Mouse (Mus musculus): ENCODE data around the gene Nbl1. TPM values are rescaled to one million over a fixed set of nuclear protein-coding genes. Genes with fewer than 3 reads are reported as not detected.

Nbl1 gene
- polyA plus RNA-seq, 1 experiment from 2014 or later = 21.4 TPM

DNA sequence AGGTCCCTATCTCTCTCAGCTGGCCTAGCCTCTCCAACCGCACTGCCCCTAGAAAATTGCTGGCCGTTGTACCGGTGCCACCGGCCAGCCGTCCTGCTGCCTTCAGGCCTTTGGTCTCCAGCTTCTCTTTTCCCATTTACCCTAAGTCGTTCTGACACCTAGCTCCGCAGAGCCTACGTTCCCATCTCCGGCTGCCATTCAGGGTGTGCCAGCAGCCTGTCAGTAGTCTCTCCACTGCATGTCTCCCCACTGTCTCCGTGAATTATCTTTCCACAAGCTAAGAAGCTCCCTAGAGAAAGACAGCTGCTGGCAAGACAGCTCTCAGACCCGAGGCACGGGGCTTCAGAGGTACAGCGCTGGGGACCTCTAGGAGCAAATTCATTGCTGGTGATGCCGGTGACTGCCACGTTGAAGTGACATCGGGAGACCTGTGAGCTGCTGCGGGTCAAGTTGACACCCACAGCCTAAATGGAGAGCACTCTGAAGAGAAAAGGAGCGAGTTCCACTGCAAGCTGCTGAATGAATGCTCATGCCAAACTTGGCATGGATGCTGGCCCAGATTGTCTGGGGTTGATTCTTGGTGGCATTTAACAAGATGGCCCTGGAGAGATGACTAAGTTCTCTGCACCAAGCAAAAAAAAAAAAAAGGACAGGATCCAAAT, 11.4 kb downstream of the Nbl1 start:
- H3K27me3 ChIP-seq = peaks cover 31% of the 10 kb centered on the region
- no peaks in the 10 kb centered on the region for H3K36me3 ChIP-seq
- 65% methylated on average over 18 of the region's 18 CpGs for WGBS
- H3K9me3 ChIP-seq (replicated peaks) = no peaks in the 10 kb centered on the region
- no peak overlapping the region for H3K4me3 ChIP-seq
- H3K4me1 ChIP-seq (replicated peaks) = peaks cover 11% of the 10 kb centered on the region
- no peak overlapping the region for H3K9ac ChIP-seq
- H3K27ac ChIP-seq = no peak overlapping the region
- no peak for ATAC-seq (replicated peaks; ENCODE audit: insufficient number of reproducible peaks, insufficient read depth, low FRiP score, low read depth)
- no peak overlapping the region for H3K4me2 ChIP-seq

DNA sequence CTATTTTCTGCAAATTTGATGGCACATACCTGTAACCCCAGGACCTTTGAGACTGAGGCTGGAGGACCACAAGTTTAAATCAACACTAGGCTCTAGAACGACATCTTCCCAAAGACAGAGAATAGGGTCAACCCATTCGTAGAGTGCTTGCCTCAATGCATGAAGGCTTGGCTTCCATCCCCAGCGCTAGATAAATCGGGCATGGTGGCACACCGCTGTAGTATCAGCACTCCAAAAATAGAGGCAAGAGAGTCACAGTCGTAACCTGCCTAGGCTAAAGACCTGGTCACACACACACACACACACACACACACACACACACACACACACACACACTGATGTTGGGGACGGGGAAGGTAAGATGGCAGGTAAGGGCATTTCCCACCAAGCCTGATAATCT, 12.5 kb downstream of the Nbl1 start:
- 61% methylated on average over 7 of the region's 7 CpGs for WGBS
- no peak for ATAC-seq (replicated peaks; ENCODE audit: insufficient number of reproducible peaks, insufficient read depth, low FRiP score, low read depth)
- Histone ChIP-seq H3K4me2 (no peak overlapping the region), H3K4me1 (replicated peaks) (peaks cover 17% of the 10 kb centered on the region), H3K4me3 (no peak overlapping the region), H3K27me3 (peaks cover 43% of the 10 kb centered on the region), H3K27ac (no peak overlapping the region), H3K9ac (no peak overlapping the region), H3K36me3 (no peaks in the 10 kb centered on the region), H3K9me3 (replicated peaks) (no peaks in the 10 kb centered on the region)

DNA sequence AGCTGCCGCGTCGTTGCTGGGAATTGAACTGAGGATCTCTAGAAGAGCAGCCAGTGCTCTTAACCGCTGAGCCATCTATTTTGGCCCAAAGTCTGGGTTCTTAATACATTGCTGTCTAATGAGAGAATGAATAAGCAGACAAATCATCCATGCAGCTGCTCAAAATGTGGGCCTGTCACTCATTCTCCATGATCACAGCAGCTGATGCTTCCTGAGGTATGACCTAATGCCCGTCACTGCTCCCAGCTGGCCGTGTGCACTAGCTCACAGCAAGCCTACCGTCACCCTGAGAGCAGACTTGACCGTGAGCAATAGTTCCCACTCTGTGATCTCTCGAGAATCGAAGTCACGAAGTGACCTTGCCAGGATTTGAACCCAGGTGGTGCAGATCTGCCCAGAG, 13.4 kb downstream of the Nbl1 start:
- H3K27me3 ChIP-seq = peaks cover 51% of the 10 kb centered on the region
- 77% methylated on average over 11 of the region's 11 CpGs for WGBS

DNA sequence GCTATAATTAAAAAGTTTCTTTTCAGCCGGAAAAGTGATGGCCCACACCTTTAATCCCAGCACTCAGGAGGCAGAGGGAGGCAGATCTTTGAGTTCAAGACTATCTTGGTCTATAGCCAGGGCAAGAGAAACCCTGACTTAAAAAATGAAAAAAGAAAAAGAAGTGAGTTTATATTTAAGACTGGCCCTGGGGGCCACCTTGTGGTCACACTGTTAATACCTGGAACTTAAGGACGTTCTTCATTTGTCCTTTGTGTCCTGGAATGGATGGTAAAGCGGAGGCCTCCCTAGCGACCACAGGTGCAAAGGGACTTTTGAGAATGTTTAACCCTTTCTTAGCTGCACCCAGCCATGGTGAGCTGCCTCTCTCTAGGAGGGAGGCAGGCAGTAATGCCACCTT, 14.1 kb downstream of the Nbl1 start:
- 18% methylated on average over 4 of the region's 4 CpGs for WGBS
- ATAC-seq (replicated peaks; ENCODE audit: insufficient number of reproducible peaks, insufficient read depth, low FRiP score, low read depth) = no peak

More for the DNA sequence above, 13.4 kb downstream of the Nbl1 start:
- no peak overlapping the region for H3K9ac ChIP-seq
- H3K4me2 ChIP-seq = no peak overlapping the region
- ATAC-seq (replicated peaks; ENCODE audit: insufficient number of reproducible peaks, insufficient read depth, low FRiP score, low read depth) = no peak
- H3K9me3 ChIP-seq (replicated peaks) = no peaks in the 10 kb centered on the region
- H3K27ac ChIP-seq = no peak overlapping the region
- no peaks in the 10 kb centered on the region for H3K36me3 ChIP-seq
- peaks cover 25% of the 10 kb centered on the region for H3K4me1 ChIP-seq (replicated peaks)
- H3K4me3 ChIP-seq = no peak overlapping the region

DNA sequence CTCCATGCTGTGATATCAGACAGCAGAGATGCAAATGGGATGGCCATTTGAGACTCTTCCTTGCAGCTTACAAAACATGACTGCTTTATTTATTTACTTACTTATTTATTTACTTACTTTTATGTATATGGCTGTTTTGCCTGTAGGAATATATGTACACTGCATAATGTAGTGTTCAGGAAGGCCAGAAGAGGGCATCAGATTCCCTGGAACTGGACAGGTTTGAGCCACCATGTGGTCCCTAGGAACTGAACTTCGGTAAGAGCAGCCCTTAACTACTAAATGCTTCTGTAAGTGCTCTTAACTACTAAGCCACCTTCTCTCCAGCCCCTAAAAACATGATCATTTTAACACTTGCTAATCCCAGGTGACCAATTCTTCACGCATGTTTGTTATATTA, 14.5 kb downstream of the Nbl1 start:
- Histone ChIP-seq H3K4me2 (no peak overlapping the region), H3K27me3 (peaks cover 62% of the 10 kb centered on the region), H3K4me1 (replicated peaks) (peaks cover 25% of the 10 kb centered on the region), H3K9ac (no peak overlapping the region), H3K27ac (no peak overlapping the region), H3K36me3 (no peaks in the 10 kb centered on the region), H3K9me3 (replicated peaks) (no peaks in the 10 kb centered on the region), H3K4me3 (no peak overlapping the region)
- ATAC-seq (replicated peaks; ENCODE audit: insufficient number of reproducible peaks, insufficient read depth, low FRiP score, low read depth) = no peak
- 30% methylated on average over 2 of the region's 2 CpGs for WGBS

More for the DNA sequence above, 14.1 kb downstream of the Nbl1 start:
- Histone ChIP-seq H3K4me1 (replicated peaks) (peaks cover 28% of the 10 kb centered on the region), H3K27me3 (peaks cover 58% of the 10 kb centered on the region), H3K9ac (no peak overlapping the region), H3K4me3 (no peak overlapping the region), H3K9me3 (replicated peaks) (no peaks in the 10 kb centered on the region), H3K4me2 (no peak overlapping the region), H3K27ac (no peak overlapping the region), H3K36me3 (no peaks in the 10 kb centered on the region)

DNA sequence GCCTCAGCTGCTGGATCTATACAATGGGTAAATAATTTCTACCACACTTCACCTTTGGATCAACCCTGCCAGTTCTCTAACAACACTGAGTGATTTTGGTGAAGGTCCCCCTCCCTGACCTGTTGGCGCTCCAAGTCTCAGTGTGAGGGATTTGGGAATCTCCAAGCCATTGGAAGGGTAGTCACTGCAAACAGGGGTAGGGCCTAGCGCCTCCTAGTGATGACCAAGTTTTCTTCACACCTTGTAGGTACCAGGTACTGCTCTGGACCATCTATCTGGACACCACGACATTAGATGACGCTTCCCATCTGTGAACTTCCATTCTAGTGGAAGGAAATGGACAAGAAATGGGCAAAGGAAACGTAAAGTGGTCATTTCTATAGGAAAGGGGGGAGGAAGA, 16.9 kb downstream of the Nbl1 start:
- Histone ChIP-seq H3K4me2 (peak overlapping the region; percentile 95), H3K27me3 (peaks cover 67% of the 10 kb centered on the region)
- 14% methylated on average over 5 of the region's 5 CpGs for WGBS

DNA sequence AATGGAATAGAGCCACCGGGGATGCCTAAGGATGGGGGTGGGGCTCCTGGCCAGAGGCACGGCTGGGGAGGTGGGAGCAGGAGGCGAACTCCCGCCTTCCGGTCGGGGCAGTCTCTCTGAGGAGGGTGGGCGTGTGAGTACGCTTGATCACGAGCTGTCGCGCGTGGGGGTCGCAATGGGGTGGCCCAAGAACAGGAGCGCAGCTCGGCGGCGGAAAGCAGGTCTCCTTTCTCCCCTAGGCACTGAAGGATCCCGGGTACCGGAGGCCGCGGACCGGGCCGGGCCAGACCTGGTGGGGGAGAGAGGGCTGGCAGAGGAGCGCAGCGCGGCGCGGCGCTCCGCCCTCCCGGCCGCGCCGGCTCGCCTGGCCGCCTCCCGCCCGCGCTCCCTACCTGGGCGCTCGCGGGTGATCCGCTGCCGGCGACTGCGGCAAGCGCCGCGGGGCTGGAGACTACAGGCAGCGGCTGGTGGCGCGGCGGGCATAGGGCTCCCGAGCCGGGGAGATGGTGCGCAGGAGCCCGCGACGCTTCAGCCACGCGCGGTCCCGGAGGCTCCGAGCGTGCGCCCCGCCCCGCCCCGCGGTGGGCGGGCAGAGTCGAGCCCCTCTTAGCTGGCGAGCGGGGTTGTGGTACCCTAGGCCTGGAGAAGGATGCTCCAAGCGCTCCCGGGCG, 17.6 kb downstream of the Nbl1 start, which contains the start of gene Htr6:
TSS of gene Htr6 (minus strand) at position 530 of the 671 bp plus-strand sequence.
- H3K27ac ChIP-seq = no peak within 1 kb of the TSS
- peaks cover 72% of the 10 kb centered on the region for H3K27me3 ChIP-seq
- H3K4me2 ChIP-seq = peak within 1 kb of the TSS; percentile 95
- H3K4me1 ChIP-seq (replicated peaks) = peaks cover 17% of the 10 kb centered on the region
- H3K9me3 ChIP-seq (replicated peaks) = no peaks in the 10 kb centered on the region
- no peak for ATAC-seq (replicated peaks; ENCODE audit: insufficient number of reproducible peaks, insufficient read depth, low FRiP score, low read depth)
- under 1% methylated on average over 57 of the region's 77 CpGs for WGBS
- peak within 1 kb of the TSS; percentile 53 for H3K4me3 ChIP-seq
- H3K36me3 ChIP-seq = no peaks in the 10 kb centered on the region
- peak within 1 kb of the TSS; percentile 29 for H3K9ac ChIP-seq

More for the DNA sequence above, 16.9 kb downstream of the Nbl1 start:
- Histone ChIP-seq H3K36me3 (no peaks in the 10 kb centered on the region), H3K4me3 (peak overlapping the region; percentile 53), H3K27ac (no peak overlapping the region), H3K9ac (no peak overlapping the region), H3K9me3 (replicated peaks) (no peaks in the 10 kb centered on the region), H3K4me1 (replicated peaks) (peaks cover 17% of the 10 kb centered on the region)
- no peak for ATAC-seq (replicated peaks; ENCODE audit: insufficient number of reproducible peaks, insufficient read depth, low FRiP score, low read depth)

DNA sequence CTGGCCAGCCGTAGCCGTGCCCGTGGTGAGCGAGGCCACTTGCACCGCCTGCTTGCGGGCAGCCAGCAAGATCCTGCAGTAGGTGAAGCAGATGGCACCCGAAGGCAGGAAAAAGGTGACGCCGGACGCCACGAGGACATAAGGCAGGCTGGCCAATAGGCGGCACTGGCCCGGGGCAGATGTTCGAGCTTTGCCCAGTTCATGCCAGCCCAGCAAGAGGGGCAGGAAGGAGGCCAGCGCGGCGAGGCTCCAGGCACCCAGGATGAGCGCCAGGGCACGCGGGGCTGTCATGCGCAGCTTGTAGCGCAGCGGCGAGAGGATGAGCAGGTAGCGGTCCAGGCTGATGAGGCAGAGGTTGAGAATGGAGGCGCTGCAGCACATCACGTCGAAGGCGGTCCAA, 18.7 kb downstream of the Nbl1 start:
- Histone ChIP-seq H3K36me3 (no peaks in the 10 kb centered on the region), H3K27ac (no peak overlapping the region), H3K4me1 (replicated peaks) (peaks cover 17% of the 10 kb centered on the region), H3K9ac (no peak overlapping the region), H3K27me3 (peaks cover 78% of the 10 kb centered on the region), H3K9me3 (replicated peaks) (no peaks in the 10 kb centered on the region), H3K4me2 (peak overlapping the region; percentile 95), H3K4me3 (peak overlapping the region; percentile 53)
- 17% methylated on average over 29 of the region's 29 CpGs for WGBS
- no peak for ATAC-seq (replicated peaks; ENCODE audit: insufficient number of reproducible peaks, insufficient read depth, low FRiP score, low read depth)

DNA sequence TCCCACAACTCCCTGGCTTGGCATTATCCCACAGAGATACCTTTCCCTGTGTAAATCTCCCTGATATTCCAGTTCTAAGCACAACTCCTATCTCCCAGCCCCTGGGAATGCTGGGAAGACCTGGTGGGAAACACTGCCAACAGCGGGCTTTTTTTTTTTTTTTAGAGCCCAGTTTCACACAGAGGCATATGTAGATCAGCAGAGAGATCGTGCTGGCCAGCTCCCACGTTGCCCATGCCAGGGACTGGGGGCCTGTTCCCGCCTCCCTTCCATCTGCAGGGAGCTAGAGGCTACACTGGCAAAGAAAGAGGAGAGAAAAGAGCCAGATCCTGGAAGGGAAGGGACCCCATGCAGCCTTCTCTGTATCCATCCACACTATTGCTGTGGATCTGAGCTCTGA, 24.5 kb downstream of the Nbl1 start:
- no peak overlapping the region for H3K9ac ChIP-seq
- ATAC-seq (replicated peaks; ENCODE audit: insufficient number of reproducible peaks, insufficient read depth, low FRiP score, low read depth) = no peak
- H3K27me3 ChIP-seq = peaks cover 47% of the 10 kb centered on the region
- no peak overlapping the region for H3K4me2 ChIP-seq
- H3K4me3 ChIP-seq = no peak overlapping the region
- H3K27ac ChIP-seq = no peak overlapping the region
- H3K4me1 ChIP-seq (replicated peaks) = no peaks in the 10 kb centered on the region
- no peaks in the 10 kb centered on the region for H3K9me3 ChIP-seq (replicated peaks)
- 33% methylated on average over 4 of the region's 4 CpGs for WGBS
- H3K36me3 ChIP-seq = no peaks in the 10 kb centered on the region

DNA sequence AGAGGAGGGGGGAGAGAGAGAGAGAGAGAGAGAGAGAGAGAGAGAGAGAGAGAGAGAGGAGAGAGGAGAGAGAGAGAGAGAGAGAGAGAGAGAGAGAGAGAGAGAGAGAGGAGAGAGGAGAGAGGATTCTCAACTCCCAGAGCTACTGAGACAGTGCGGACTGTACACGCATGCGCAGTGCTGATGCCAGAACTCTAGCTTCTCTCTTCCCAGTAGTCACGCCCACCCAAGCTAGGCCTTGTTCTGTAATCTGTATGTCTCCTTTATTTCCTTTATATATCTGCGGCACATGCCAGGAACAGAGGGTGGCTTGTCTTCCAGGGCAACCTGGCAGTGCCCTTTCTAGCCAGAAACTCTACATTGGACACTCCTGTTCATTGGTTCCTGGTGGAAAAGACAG, 28.0 kb downstream of the Nbl1 start:
- no peak overlapping the region for H3K4me3 ChIP-seq
- H3K27me3 ChIP-seq = peaks cover 26% of the 10 kb centered on the region
- H3K9me3 ChIP-seq (replicated peaks) = no peaks in the 10 kb centered on the region
- 85% methylated on average over 5 of the region's 5 CpGs for WGBS
- no peak overlapping the region for H3K9ac ChIP-seq
- H3K27ac ChIP-seq = no peak overlapping the region
- no peaks in the 10 kb centered on the region for H3K4me1 ChIP-seq (replicated peaks)
- no peak overlapping the region for H3K4me2 ChIP-seq
- ATAC-seq (replicated peaks; ENCODE audit: insufficient number of reproducible peaks, insufficient read depth, low FRiP score, low read depth) = no peak
- no peaks in the 10 kb centered on the region for H3K36me3 ChIP-seq

DNA sequence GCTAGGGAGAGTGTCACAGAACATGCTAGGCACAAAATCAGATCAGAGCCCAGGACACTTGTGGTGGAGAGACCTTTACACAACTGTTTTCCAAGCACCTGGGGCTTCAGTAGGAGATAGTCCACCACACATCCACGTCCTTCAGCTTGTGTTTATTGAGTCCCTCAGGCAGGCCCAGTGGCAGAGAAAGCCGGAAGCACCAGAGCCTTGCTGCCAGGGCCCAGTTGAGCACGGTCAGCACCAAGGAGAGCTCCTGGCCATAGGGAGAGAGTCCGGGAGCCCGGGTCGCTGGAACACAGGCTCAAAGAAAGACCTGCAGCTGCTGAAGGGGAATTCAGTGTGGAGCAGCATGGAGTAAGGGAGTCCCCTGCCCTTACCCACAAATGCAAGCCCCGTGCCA, 33.2 kb downstream of the Nbl1 start:
- no peak overlapping the region for H3K4me2 ChIP-seq
- 5% methylated on average over 7 of the region's 7 CpGs for WGBS
- ATAC-seq (replicated peaks; ENCODE audit: insufficient number of reproducible peaks, insufficient read depth, low FRiP score, low read depth) = no peak

DNA sequence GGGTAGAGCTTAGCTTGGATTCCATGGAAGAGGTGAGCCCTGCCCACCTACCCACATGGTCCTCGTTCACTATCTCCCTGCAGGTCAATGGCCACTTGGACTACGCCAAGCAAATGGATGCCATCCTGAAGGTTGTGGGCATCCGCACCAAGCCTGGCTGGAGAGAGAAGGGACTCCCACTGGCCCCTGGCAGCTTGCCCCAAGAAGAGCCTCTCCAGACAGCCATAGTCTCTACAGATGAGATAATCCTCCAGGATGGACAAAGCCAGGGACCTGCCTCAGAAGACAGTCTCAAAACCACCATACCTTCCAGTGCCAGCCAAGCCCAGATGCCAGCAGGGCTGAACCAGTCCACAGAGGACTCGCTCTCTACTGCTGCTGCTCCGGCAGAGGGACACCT, 34.8 kb downstream of the Nbl1 start:
- no peak for ATAC-seq (replicated peaks; ENCODE audit: insufficient number of reproducible peaks, insufficient read depth, low FRiP score, low read depth)
- 81% methylated on average over 5 of the region's 5 CpGs for WGBS

More for the DNA sequence above, 33.2 kb downstream of the Nbl1 start:
- Histone ChIP-seq H3K9me3 (replicated peaks) (no peaks in the 10 kb centered on the region), H3K27me3 (peaks cover 10% of the 10 kb centered on the region), H3K36me3 (no peaks in the 10 kb centered on the region), H3K4me3 (no peak overlapping the region), H3K4me1 (replicated peaks) (peaks cover 11% of the 10 kb centered on the region), H3K9ac (no peak overlapping the region), H3K27ac (no peak overlapping the region)

More for the DNA sequence above, 34.8 kb downstream of the Nbl1 start:
- Histone ChIP-seq H3K4me3 (no peak overlapping the region), H3K27me3 (peaks cover 3% of the 10 kb centered on the region; the same call in 1 of the 2 replicates), H3K36me3 (no peaks in the 10 kb centered on the region), H3K9ac (no peak overlapping the region), H3K4me1 (replicated peaks) (peaks cover 16% of the 10 kb centered on the region), H3K4me2 (no peak overlapping the region), H3K9me3 (replicated peaks) (no peaks in the 10 kb centered on the region), H3K27ac (no peak overlapping the region)
